Mouse (Mus musculus): ENCODE measurements around the gene Zfp11.

Gene Zfp11

DNA sequence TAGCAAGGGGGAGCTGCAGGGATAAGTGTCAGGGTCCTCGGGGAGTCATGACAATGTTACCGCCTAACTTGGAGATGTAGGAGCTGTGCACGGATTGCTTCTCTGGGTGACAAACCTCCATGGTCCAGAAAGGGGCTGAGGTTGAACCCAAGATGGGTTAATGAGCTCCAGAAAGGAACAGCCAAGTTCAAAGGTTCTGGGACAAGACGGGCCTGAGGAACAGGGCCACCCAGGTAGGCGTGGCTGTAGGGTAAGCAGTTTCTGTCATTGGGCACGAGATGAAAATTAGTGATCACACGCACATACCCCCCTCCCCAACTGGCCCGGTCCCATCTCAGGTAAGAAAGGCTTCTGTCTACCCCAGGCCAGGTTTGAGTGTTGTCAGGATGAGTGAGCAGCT, 62.4 kb downstream of the Zfp11 start:
- no peak for DNase-seq (ENCODE audit: low spot score)

All from c-Kit-positive CD71-positive TER-119-positive erythroid progenitor cells, embryonic 14.5 days (primary cell).